Mouse (Mus musculus): ENCODE results near the gene Nub1. TPM values are rescaled to one million over a fixed set of nuclear protein-coding genes. Genes with fewer than 3 reads are reported as not detected.

Gene Nub1
- total and polyA plus RNA-seq, 2 experiments from 2014 or later: 61.0 to 88.6 TPM

GRCm38 (mm10) chr5:24751305-24752174, 66.2 kb downstream of the Nub1 start:
- ATAC-seq (peak; percentile 69), DNase-seq (peak; percentile 77)
- Histone ChIP-seq H3K9ac (peak overlapping the region; percentile 73), H3K4me1 (ENCODE audit: insufficient read depth) (peaks cover 12% of the 10 kb centered on the region), H3K4me2 (ENCODE audit: low read depth) (peak overlapping the region; percentile 88), H3K27ac (ENCODE audit: low read depth, low read length) (peak overlapping the region; percentile 88), H3K36me3 (ENCODE audit: insufficient read depth) (no peaks in the 10 kb centered on the region), H3K27me3 (ENCODE audit: insufficient read depth, low read length) (no peaks in the 10 kb centered on the region), H3K4me3 (ENCODE audit: low read depth, low read length) (peak overlapping the region; percentile 54), H3K9me3 (ENCODE audit: low read length) (no peaks in the 10 kb centered on the region)
- TF ChIP-seq CTCF (IDR thresholded peaks at IDR 0.05; ENCODE audit: low read depth): no peak
- 4% methylated on average over 25 of the region's 25 CpGs for WGBS

- Histone ChIP-seq H3K4me3 (ENCODE audit: low read depth, low read length) (no peak overlapping the region), H3K27me3 (ENCODE audit: insufficient read depth, low read length) (no peaks in the 10 kb centered on the region), H3K4me2 (ENCODE audit: low read depth) (peak overlapping the region; percentile 88), H3K9me3 (ENCODE audit: low read length) (no peaks in the 10 kb centered on the region), H3K36me3 (ENCODE audit: insufficient read depth) (no peaks in the 10 kb centered on the region), H3K9ac (no peak overlapping the region), H3K4me1 (ENCODE audit: insufficient read depth) (peaks cover 12% of the 10 kb centered on the region), H3K27ac (ENCODE audit: low read depth, low read length) (no peak overlapping the region)
- TF ChIP-seq CTCF (IDR thresholded peaks at IDR 0.05; ENCODE audit: low read depth): no peak
- DNase-seq (no peak), ATAC-seq (no peak)
- WGBS: 13% methylated on average over 2 of the region's 2 CpGs
Observed at GRCm38 (mm10) chr5:24752175-24752498, 66.8 kb downstream of the Nub1 start.

GRCm38 (mm10) chr5:24756931-24757330, 71.6 kb downstream of the Nub1 start:
- H3K36me3 ChIP-seq (ENCODE audit: insufficient read depth): no peaks in the 10 kb centered on the region

GRCm38 (mm10) chr5:24757816-24758215, 72.5 kb downstream of the Nub1 start, which contains the start of gene Crygn:
TSS of gene Crygn (minus strand) at chr5:24758008.
- no peak within 1 kb of the TSS for H3K27ac ChIP-seq (ENCODE audit: low read depth, low read length)

More at GRCm38 (mm10) chr5:24756931-24757330, 71.6 kb downstream of the Nub1 start:
- Histone ChIP-seq H3K27ac (ENCODE audit: low read depth, low read length) (no peak overlapping the region), H3K4me1 (ENCODE audit: insufficient read depth) (no peaks in the 10 kb centered on the region), H3K27me3 (ENCODE audit: insufficient read depth, low read length) (no peaks in the 10 kb centered on the region; the same call in 1 of the 2 replicates), H3K9me3 (ENCODE audit: low read length) (no peaks in the 10 kb centered on the region), H3K4me3 (ENCODE audit: low read depth, low read length) (no peak overlapping the region), H3K9ac (no peak overlapping the region), H3K4me2 (ENCODE audit: low read depth) (no peak overlapping the region)
- DNase-seq: no peak
- no peak for TF ChIP-seq CTCF (IDR thresholded peaks at IDR 0.05; ENCODE audit: low read depth)
- ATAC-seq: no peak
- WGBS: 46% methylated on average over 3 of the region's 3 CpGs

More at GRCm38 (mm10) chr5:24757816-24758215, 72.5 kb downstream of the Nub1 start, which contains the start of gene Crygn:
- ATAC-seq (no peak), DNase-seq (no peak)
- TF ChIP-seq CTCF (IDR thresholded peaks at IDR 0.05; ENCODE audit: low read depth): no peak
- no peak within 1 kb of the TSS for H3K9ac ChIP-seq
- H3K4me2 ChIP-seq (ENCODE audit: low read depth): no peak within 1 kb of the TSS
- H3K27me3 ChIP-seq (ENCODE audit: insufficient read depth, low read length): no peaks in the 10 kb centered on the region; the same call in 1 of the 2 replicates
- H3K9me3 ChIP-seq (ENCODE audit: low read length): no peaks in the 10 kb centered on the region
- H3K36me3 ChIP-seq (ENCODE audit: insufficient read depth): no peaks in the 10 kb centered on the region
- H3K4me3 ChIP-seq (ENCODE audit: low read depth, low read length): no peak within 1 kb of the TSS
- H3K4me1 ChIP-seq (ENCODE audit: insufficient read depth): no peaks in the 10 kb centered on the region
- WGBS: 29% methylated on average over 18 of the region's 18 CpGs

Other genes starting within 250 kb of the Nub1 start
- gene Fastk, start 240.2 kb upstream of the Nub1 start, total RNA-seq (2014; rRNA removed): 87.0 and 132 TPM in 2 replicates
- gene Fastk, start 240.2 kb upstream of the Nub1 start, polyA plus RNA-seq (2015; fragmentation: Nextera tagmentation; extraction: Ambion mirVana): 88.7 and 91.9 TPM in 2 replicates
- gene Tmub1, start 237.7 kb upstream of the Nub1 start, total RNA-seq (2014; rRNA removed): 34.3 and 47.2 TPM in 2 replicates
- 54.8 and 56.7 TPM in 2 replicates for gene Tmub1, start 237.7 kb upstream of the Nub1 start, polyA plus RNA-seq (2015; fragmentation: Nextera tagmentation; extraction: Ambion mirVana)
- 270 and 296 TPM in 2 replicates for gene Agap3, start 233.4 kb upstream of the Nub1 start, total RNA-seq (2014; rRNA removed)
- 136 and 140 TPM in 2 replicates for gene Agap3, start 233.4 kb upstream of the Nub1 start, polyA plus RNA-seq (2015; fragmentation: Nextera tagmentation; extraction: Ambion mirVana)
- 2.3 and 4.8 TPM in 2 replicates for gene Gbx1, start 158.3 kb upstream of the Nub1 start, total RNA-seq (2014; rRNA removed)
- 0.91 and 1.3 TPM in 2 replicates for gene Gbx1, start 158.3 kb upstream of the Nub1 start, polyA plus RNA-seq (2015; fragmentation: Nextera tagmentation; extraction: Ambion mirVana)
- 0.43 TPM in 1 of 2 replicates, not detected in the other for gene Asb10, start 144.6 kb upstream of the Nub1 start, total RNA-seq (2014; rRNA removed)
- gene Asb10, start 144.6 kb upstream of the Nub1 start, polyA plus RNA-seq (2015; fragmentation: Nextera tagmentation; extraction: Ambion mirVana): 0.21 and 0.22 TPM in 2 replicates
- gene 4931409K22Rik, start 128.7 kb upstream of the Nub1 start, total RNA-seq (2014; rRNA removed): not detected in 2 replicates
- 0.11 TPM in 1 of 2 replicates, not detected in the other for gene 4931409K22Rik, start 128.7 kb upstream of the Nub1 start, polyA plus RNA-seq (2015; fragmentation: Nextera tagmentation; extraction: Ambion mirVana)
- gene Abcf2, start 108.1 kb upstream of the Nub1 start, total RNA-seq (2014; rRNA removed): 59.8 and 66.2 TPM in 2 replicates
- gene Abcf2, start 108.1 kb upstream of the Nub1 start, polyA plus RNA-seq (2015; fragmentation: Nextera tagmentation; extraction: Ambion mirVana): 73.7 and 80.8 TPM in 2 replicates
- 25.0 and 33.5 TPM in 2 replicates for gene Chpf2, start 98.8 kb upstream of the Nub1 start, total RNA-seq (2014; rRNA removed)
- gene Chpf2, start 98.8 kb upstream of the Nub1 start, polyA plus RNA-seq (2015; fragmentation: Nextera tagmentation; extraction: Ambion mirVana): 18.7 and 21.3 TPM in 2 replicates
- gene Smarcd3, start 61.1 kb upstream of the Nub1 start, total RNA-seq (2014; rRNA removed): 265 and 272 TPM in 2 replicates
- gene Smarcd3, start 61.1 kb upstream of the Nub1 start, polyA plus RNA-seq (2015; fragmentation: Nextera tagmentation; extraction: Ambion mirVana): 162 and 168 TPM in 2 replicates
- gene Wdr86, start 45.2 kb downstream of the Nub1 start, total RNA-seq (2014; rRNA removed): 7.2 and 13.1 TPM in 2 replicates
- 4.4 and 5.5 TPM in 2 replicates for gene Wdr86, start 45.2 kb downstream of the Nub1 start, polyA plus RNA-seq (2015; fragmentation: Nextera tagmentation; extraction: Ambion mirVana)
- gene Crygn, start 72.5 kb downstream of the Nub1 start, total RNA-seq (2014; rRNA removed): 0.33 TPM in 1 of 2 replicates, not detected in the other
- 2.1 and 4.9 TPM in 2 replicates for gene Crygn, start 72.5 kb downstream of the Nub1 start, polyA plus RNA-seq (2015; fragmentation: Nextera tagmentation; extraction: Ambion mirVana)
- gene Rheb, start 157.1 kb downstream of the Nub1 start, total RNA-seq (2014; rRNA removed): 117 and 133 TPM in 2 replicates
- 335 and 342 TPM in 2 replicates for gene Rheb, start 157.1 kb downstream of the Nub1 start, polyA plus RNA-seq (2015; fragmentation: Nextera tagmentation; extraction: Ambion mirVana)